ENCODE assay signal across 8 mouse cellular contexts in the genomic region with DNA sequence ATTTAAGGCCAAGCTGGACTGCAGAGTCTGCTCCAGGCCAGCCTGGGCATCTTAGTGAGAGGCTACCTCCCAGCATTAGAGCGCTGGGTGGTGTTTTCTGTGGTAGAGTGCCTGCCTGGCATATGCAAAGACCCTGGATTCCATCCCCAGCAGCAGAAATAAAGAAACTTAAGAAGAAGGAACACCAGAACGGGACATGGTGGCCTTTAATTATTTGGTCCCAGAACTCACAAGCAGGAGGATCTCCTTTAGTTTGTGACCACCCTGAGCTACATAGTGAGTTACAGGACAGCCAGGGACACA. TPM values are rescaled to one million over a fixed set of nuclear protein-coding genes. Genes with fewer than 3 reads are reported as not detected.
A peak's percentile ranks its signal among the peaks of the same experiment; 100 is the strongest.
DNase-seq lines count a peak whose midpoint lies in the region; ATAC-seq and TF ChIP-seq lines count a peak whose summit lies in the region.

No protein-coding gene starts in this region.

- no peak for DNase-seq in heart, adult 11 months
- no peak for DNase-seq in ES-E14 (ENCODE audit: low read depth, low spot score)
- DNase-seq in midbrain, embryonic 10.5 days (ENCODE audit: low spot score) = no peak
- no peak for DNase-seq in adrenal gland, adult (ENCODE audit: inconsistent age in 2 of 2, low spot score in 1 of 2)
- no peak for DNase-seq in right cerebral cortex, postnatal 14 days
- no peak for DNase-seq in embryo, embryonic 10.5 days (ENCODE audit: low spot score)

- peak overlapping the region; percentile 63 for H3K4me3 ChIP-seq in heart, embryonic 12.5 days
- peak overlapping the region; percentile 81 to 98 for H3K4me3 ChIP-seq in ES-E14 (ENCODE audit: insufficient read depth in 1 of 2, low read depth in 1 of 2, low read length in 2 of 2, poor library complexity in 1 of 2, severe bottlenecking in 1 of 2)
- peak overlapping the region; percentile 55 for H3K4me3 ChIP-seq in forebrain, embryonic 16.5 days (replicated peaks; ENCODE audit: low read length)
- H3K4me3 ChIP-seq in midbrain, embryonic 10.5 days = peak overlapping the region; percentile 58

- 26% methylated on average over 2 of the region's 2 CpGs for WGBS in heart, embryonic 12.5 days
- WGBS in forebrain, embryonic 16.5 days = 16% methylated on average over 2 of the region's 2 CpGs
- WGBS in midbrain, embryonic 10.5 days = 24% methylated on average over 2 of the region's 2 CpGs

- H3K27me3 ChIP-seq in heart, embryonic 12.5 days (replicated peaks) = peaks cover 27% of the 10 kb centered on the region
- no peaks in the 10 kb centered on the region; the same call in 1 of the 2 replicates for H3K27me3 ChIP-seq in forebrain, embryonic 16.5 days (replicated peaks; ENCODE audit: control insufficient read depth, insufficient read depth, low read length)
- H3K27me3 ChIP-seq in midbrain, embryonic 10.5 days (ENCODE audit: low read depth, poor library complexity, severe bottlenecking) = peaks cover 17% of the 10 kb centered on the region

- ATAC-seq in heart, embryonic 12.5 days (ENCODE audit: insufficient number of reproducible peaks, low FRiP score) = no peak
- no peak for ATAC-seq in forebrain, embryonic 16.5 days

- peaks cover 26% of the 10 kb centered on the region for H3K4me1 ChIP-seq in heart, embryonic 12.5 days (replicated peaks)
- H3K4me1 ChIP-seq in ES-E14 (ENCODE audit: control insufficient read depth in 2 of 2, insufficient read depth in 2 of 2, low read length in 2 of 2, poor library complexity in 1 of 2) = peaks cover 4 to 21% of the 10 kb centered on the region in 2 experiments; a peak in 3 of 4 replicates
- H3K4me1 ChIP-seq in forebrain, embryonic 16.5 days (replicated peaks; ENCODE audit: control insufficient read depth, insufficient read depth, low read length) = peaks cover 21% of the 10 kb centered on the region
- H3K4me1 ChIP-seq in midbrain, embryonic 10.5 days = peaks cover 40% of the 10 kb centered on the region

- peaks cover 17% of the 10 kb centered on the region for H3K36me3 ChIP-seq in heart, embryonic 12.5 days
- H3K36me3 ChIP-seq in ES-E14 (ENCODE audit: control insufficient read depth, insufficient read depth, low read length, poor library complexity, severe bottlenecking) = peaks cover 11% of the 10 kb centered on the region
- no peaks in the 10 kb centered on the region for H3K36me3 ChIP-seq in forebrain, embryonic 16.5 days (ENCODE audit: control insufficient read depth, insufficient read depth)
- peaks cover 30% of the 10 kb centered on the region for H3K36me3 ChIP-seq in midbrain, embryonic 10.5 days

- H3K27ac ChIP-seq in heart, embryonic 12.5 days (ENCODE audit: poor library complexity, severe bottlenecking) = peak overlapping the region; percentile 93
- H3K27ac ChIP-seq in ES-E14 (ENCODE audit: insufficient read depth, low read depth, low read length, poor library complexity, severe bottlenecking) = no peak overlapping the region
- peak overlapping the region; percentile 95 for H3K27ac ChIP-seq in forebrain, embryonic 16.5 days (ENCODE audit: low read length)
- H3K27ac ChIP-seq in midbrain, embryonic 10.5 days (replicated peaks) = peak overlapping the region; percentile 89

- in situ Hi-C loops in ES-E14 (cut with MboI; ENCODE audit: low sequenced_read_pairs in 2 of 2, unreplicated experiment in 2 of 2) = no loop called here

- peak overlapping the region; percentile 72 for H3K9ac ChIP-seq in heart, embryonic 12.5 days
- peak overlapping the region; percentile 75 for H3K9ac ChIP-seq in ES-E14 (ENCODE audit: insufficient read depth, low read depth, low read length, poor library complexity, severe bottlenecking)
- peak overlapping the region; percentile 64 for H3K9ac ChIP-seq in forebrain, embryonic 16.5 days (replicated peaks; ENCODE audit: low read depth, low read length)

- H3K9me3 ChIP-seq in heart, embryonic 12.5 days (replicated peaks) = no peaks in the 10 kb centered on the region
- no peaks in the 10 kb centered on the region for H3K9me3 ChIP-seq in ES-E14 (ENCODE audit: control insufficient read depth, insufficient read depth, low read depth, low read length)
- no peaks in the 10 kb centered on the region for H3K9me3 ChIP-seq in forebrain, embryonic 16.5 days (ENCODE audit: control insufficient read depth, low read length)
- H3K9me3 ChIP-seq in midbrain, embryonic 10.5 days (replicated peaks) = no peaks in the 10 kb centered on the region

- peak overlapping the region; percentile 75 for H3K4me2 ChIP-seq in heart, embryonic 12.5 days
- peak overlapping the region; percentile 61 for H3K4me2 ChIP-seq in forebrain, embryonic 16.5 days (ENCODE audit: low read length)

TF ChIP-seq in ES-E14, 5 proteins besides CTCF, POLR2A, EP300 and RAD21:
- TF ChIP-seq ZC3H11A (IDR thresholded peaks at IDR 0.05; ENCODE audit: borderline replicate concordance, low read depth, low read length) = no peak
- TF ChIP-seq CHD2 (IDR thresholded peaks at IDR 0.05; ENCODE audit: low read depth, low read length) = no peak
- no peak for TF ChIP-seq MAFK (IDR thresholded peaks at IDR 0.05; ENCODE audit: insufficient read depth, low read depth, low read length)
- no peak for TF ChIP-seq ZNF384 (IDR thresholded peaks at IDR 0.05; ENCODE audit: low read depth, low read length)
- TF ChIP-seq HCFC1 (IDR thresholded peaks at IDR 0.05; ENCODE audit: borderline replicate concordance, insufficient read depth, low read length) = no peak

RNA-seq across cellular contexts. Expression of a gene that starts 0.4 kb away (rescaled TPM):
- 17.4 and 17.5 TPM in 2 replicates for polyA plus RNA-seq in heart, embryonic 12.5 days (2016; fragmentation: Nextera tagmentation; extraction: Ambion mirVana)
- 14.0 and 14.7 TPM in 2 replicates for total RNA-seq in ES-E14 (2012; rRNA removed)
- 26.8 and 27.0 TPM in 2 replicates for polyA plus RNA-seq in forebrain, embryonic 16.5 days (2015; fragmentation: Nextera tagmentation; extraction: Ambion mirVana)
- 31.0 and 34.0 TPM in 2 replicates for polyA plus RNA-seq in midbrain, embryonic 10.5 days (2016; fragmentation: Nextera tagmentation; extraction: Ambion mirVana)

RNA-seq across cellular contexts. Expression of a gene that starts 6.1 kb away (rescaled TPM):
- 0.40 TPM in 1 of 2 replicates, not detected in the other for polyA plus RNA-seq in heart, embryonic 12.5 days (2016; fragmentation: Nextera tagmentation; extraction: Ambion mirVana)
- total RNA-seq in ES-E14 (2012; rRNA removed) = 0.49 and 0.74 TPM in 2 replicates
- polyA plus RNA-seq in forebrain, embryonic 16.5 days (2015; fragmentation: Nextera tagmentation; extraction: Ambion mirVana) = 3.0 and 4.2 TPM in 2 replicates
- 2.1 and 2.3 TPM in 2 replicates for polyA plus RNA-seq in midbrain, embryonic 10.5 days (2016; fragmentation: Nextera tagmentation; extraction: Ambion mirVana)

RNA-seq across cellular contexts. Expression of a gene that starts 9.2 kb away (rescaled TPM):
- polyA plus RNA-seq in heart, embryonic 12.5 days (2016; fragmentation: Nextera tagmentation; extraction: Ambion mirVana) = 3.1 and 4.3 TPM in 2 replicates
- 3.9 and 4.6 TPM in 2 replicates for total RNA-seq in ES-E14 (2012; rRNA removed)
- polyA plus RNA-seq in forebrain, embryonic 16.5 days (2015; fragmentation: Nextera tagmentation; extraction: Ambion mirVana) = 6.7 and 8.3 TPM in 2 replicates
- 5.4 and 5.8 TPM in 2 replicates for polyA plus RNA-seq in midbrain, embryonic 10.5 days (2016; fragmentation: Nextera tagmentation; extraction: Ambion mirVana)

RNA-seq across cellular contexts. Expression of a gene that starts 11.7 kb away (rescaled TPM):
- 7.2 and 9.2 TPM in 2 replicates for polyA plus RNA-seq in heart, embryonic 12.5 days (2016; fragmentation: Nextera tagmentation; extraction: Ambion mirVana)
- total RNA-seq in ES-E14 (2012; rRNA removed) = 1.5 and 2.4 TPM in 2 replicates
- polyA plus RNA-seq in forebrain, embryonic 16.5 days (2015; fragmentation: Nextera tagmentation; extraction: Ambion mirVana) = 98.2 and 129 TPM in 2 replicates
- 68.4 and 103 TPM in 2 replicates for polyA plus RNA-seq in midbrain, embryonic 10.5 days (2016; fragmentation: Nextera tagmentation; extraction: Ambion mirVana)

RNA-seq across cellular contexts. Expression of a gene that starts 27.8 kb away (rescaled TPM):
- polyA plus RNA-seq in heart, embryonic 12.5 days (2016; fragmentation: Nextera tagmentation; extraction: Ambion mirVana) = 5.2 and 5.6 TPM in 2 replicates
- 24.2 and 50.7 TPM in 2 replicates for total RNA-seq in ES-E14 (2012; rRNA removed)
- 144 and 179 TPM in 2 replicates for polyA plus RNA-seq in forebrain, embryonic 16.5 days (2015; fragmentation: Nextera tagmentation; extraction: Ambion mirVana)
- polyA plus RNA-seq in midbrain, embryonic 10.5 days (2016; fragmentation: Nextera tagmentation; extraction: Ambion mirVana) = 78.4 and 95.0 TPM in 2 replicates
